ENCODE assay signal across 9 mouse cellular contexts in the genomic region with DNA sequence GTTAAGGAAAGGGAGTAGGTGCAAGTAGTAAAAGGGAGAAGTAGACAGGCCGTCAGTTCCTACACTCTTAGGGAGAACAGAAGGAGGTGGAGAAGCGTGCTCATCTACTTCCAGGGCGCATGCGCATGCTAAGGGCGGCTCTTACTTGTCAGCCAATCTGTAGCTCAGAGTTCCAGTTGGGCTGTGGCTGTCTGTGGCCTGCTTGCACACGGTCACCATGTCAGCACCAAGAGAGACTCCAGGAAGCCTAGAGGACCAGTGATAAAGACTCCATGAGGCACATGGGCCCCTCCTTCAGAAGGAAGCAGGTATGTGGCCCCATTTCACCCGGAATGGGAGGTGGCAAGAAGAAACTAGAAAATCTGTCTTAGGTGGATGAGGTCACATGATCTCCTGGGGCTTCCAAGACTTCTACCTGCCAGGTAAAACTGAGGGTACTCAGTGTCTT. TPM values are rescaled to one million over a fixed set of nuclear protein-coding genes. Genes with fewer than 3 reads are reported as not detected.
DNase-seq lines count a peak whose midpoint lies in the region; ATAC-seq lines count a peak whose summit lies in the region.
"Had no signal": no experiment of that assay in that cellular context is flagged by ENCODE, and none has a peak within 500 bp of the region (broad histone marks: within the 10 kb centered on the region; RNA-seq: fewer than 3 reads in every experiment).

No protein-coding gene starts in this region.

- H3K4me2 ChIP-seq in neural tube, embryonic 12.5 days (replicated peaks), result no peak overlapping the region
- no peak overlapping the region for H3K4me2 ChIP-seq in hindbrain, embryonic 16.5 days (ENCODE audit: low read length)

- ATAC-seq in neural tube, embryonic 12.5 days (ENCODE audit: low FRiP score, low read depth), result 0 out of 2 replicates have a peak, but pooled peaks have one; percentile 8
- ATAC-seq in hindbrain, embryonic 16.5 days, result no peak

- H3K27ac ChIP-seq in neural tube, embryonic 12.5 days, result no peak overlapping the region; the same call in 1 of the 2 replicates
- H3K27ac ChIP-seq in hindbrain, embryonic 16.5 days (ENCODE audit: low read depth, low read length), result peak overlapping the region; percentile 10; the same call in 1 of the 2 replicates

- H3K27me3 ChIP-seq in neural tube, embryonic 12.5 days (replicated peaks), result no peaks in the 10 kb centered on the region
- H3K27me3 ChIP-seq in hindbrain, embryonic 16.5 days (replicated peaks; ENCODE audit: control insufficient read depth, insufficient read depth, low read length), result no peaks in the 10 kb centered on the region

- H3K9me3 ChIP-seq in neural tube, embryonic 12.5 days, result no peaks in the 10 kb centered on the region
- no peaks in the 10 kb centered on the region for H3K9me3 ChIP-seq in hindbrain, embryonic 16.5 days (ENCODE audit: control insufficient read depth, low read length)

- H3K36me3 ChIP-seq in neural tube, embryonic 12.5 days, result peaks cover 12% of the 10 kb centered on the region
- peaks cover 7% of the 10 kb centered on the region; the same call in 1 of the 2 replicates for H3K36me3 ChIP-seq in hindbrain, embryonic 16.5 days (ENCODE audit: control insufficient read depth, insufficient read depth, low read length)

- DNase-seq in cerebellum, postnatal 25 days, result peak; percentile 25 to 41
- no peak for DNase-seq in cerebellum, adult 11-12 months
- DNase-seq in neural tube, embryonic 10.5 days (ENCODE audit: extremely low spot score, low spot score), result no peak
- peak; percentile 44 for DNase-seq in skeletal muscle tissue, adult 2 months (ENCODE audit: low read depth, low spot score)
- no peak for DNase-seq in retina, postnatal 1 day
- no peak for DNase-seq in urinary bladder, adult 2 months (ENCODE audit: low spot score)

- H3K9ac ChIP-seq in neural tube, embryonic 12.5 days, result no peak overlapping the region
- no peak overlapping the region for H3K9ac ChIP-seq in hindbrain, embryonic 16.5 days (ENCODE audit: low read depth, low read length)

- H3K4me1 ChIP-seq in neural tube, embryonic 12.5 days, result peaks cover 25% of the 10 kb centered on the region
- peaks cover 18% of the 10 kb centered on the region; the same call in 1 of the 2 replicates for H3K4me1 ChIP-seq in hindbrain, embryonic 16.5 days (ENCODE audit: control insufficient read depth, insufficient read depth, low read depth, low read length)

- H3K4me3 ChIP-seq in neural tube, embryonic 12.5 days, result no peak overlapping the region
- H3K4me3 ChIP-seq in hindbrain, embryonic 16.5 days (ENCODE audit: low read length), result no peak overlapping the region
- H3K4me3 ChIP-seq: myocyte had no signal

- 90% methylated on average over 7 of the region's 7 CpGs for WGBS in neural tube, embryonic 12.5 days
- WGBS in hindbrain, embryonic 16.5 days, result 77% methylated on average over 7 of the region's 7 CpGs

RNA-seq across cellular contexts. Expression of a gene that starts 30.3 kb away (rescaled TPM):
- polyA plus RNA-seq in neural tube, embryonic 12.5 days (2016; fragmentation: Nextera tagmentation; extraction: Ambion mirVana), result 48.4 and 50.6 TPM in 2 replicates
- polyA plus RNA-seq in hindbrain, embryonic 16.5 days (2015; fragmentation: Nextera tagmentation; extraction: Ambion mirVana), result 12.8 and 17.6 TPM in 2 replicates
- polyA plus RNA-seq in urinary bladder, adult 2 months (2012; rRNA removed), result 10.8 and 14.9 TPM in 2 replicates

RNA-seq across cellular contexts. Expression of a gene that starts 46.3 kb away (rescaled TPM):
- polyA plus RNA-seq in neural tube, embryonic 12.5 days (2016; fragmentation: Nextera tagmentation; extraction: Ambion mirVana), result 37.2 and 40.9 TPM in 2 replicates
- polyA plus RNA-seq in hindbrain, embryonic 16.5 days (2015; fragmentation: Nextera tagmentation; extraction: Ambion mirVana), result 42.6 and 47.9 TPM in 2 replicates
- 19.4 and 21.9 TPM in 2 replicates for polyA plus RNA-seq in urinary bladder, adult 2 months (2012; rRNA removed)

RNA-seq across cellular contexts. Expression of a gene that starts 58.2 kb away (rescaled TPM):
- 0.51 and 1.7 TPM in 2 replicates for polyA plus RNA-seq in neural tube, embryonic 12.5 days (2016; fragmentation: Nextera tagmentation; extraction: Ambion mirVana)
- polyA plus RNA-seq in hindbrain, embryonic 16.5 days (2015; fragmentation: Nextera tagmentation; extraction: Ambion mirVana), result 1.6 and 1.9 TPM in 2 replicates
- polyA plus RNA-seq in urinary bladder, adult 2 months (2012; rRNA removed), result 1.2 and 1.9 TPM in 2 replicates

Comparison
In these comparisons a context has a peak if more than half of its experiments do, and no peak if none do; other contexts are left out.
1. DNase-seq: peak in cerebellum, postnatal 25 days (2 of 2) and skeletal muscle tissue, adult 2 months (single experiment); none in cerebellum, adult 11-12 months (single experiment), neural tube, embryonic 10.5 days (single experiment), retina, postnatal 1 day (single experiment) and urinary bladder, adult 2 months (single experiment).